Mouse (Mus musculus) liver, embryonic 14.5 days (tissue): ENCODE measurements around the gene Acot7. TPM values are rescaled to one million over a fixed set of nuclear protein-coding genes. Genes with fewer than 3 reads are reported as not detected.
A peak's percentile ranks its signal among the peaks of the same experiment; 100 is the strongest.

Experiments
- ATAC-seq: fragments of 200-750 bp; cut with Nextera tagmentation; 2 replicates; pipeline ENCODE4 v1.8.0; 2017; ENCODE audit warnings: moderate number of reproducible peaks, mild to moderate bottlenecking, moderate library complexity; ENCODE audit not compliant: insufficient read depth
- DNase-seq, 3 experiments: peaks; one replicate each; pipeline ENCODE4 v3.0.0-alpha.2; 2012 to 2013; ENCODE audit warnings: low read depth in 3 of 3, low spot score in 3 of 3
- H3K27ac ChIP-seq: fragments of 300-500 bp; sonication (generic); 2 replicates; pipeline ENCODE4 v1.5.1; 2014; ENCODE audit warnings: moderate library complexity, mild to moderate bottlenecking, control low read depth, inconsistent platforms
- H3K27me3 ChIP-seq: fragments of 300-500 bp; sonication (generic); 2 replicates; pipeline ENCODE4 v1.6.1; 2014; ENCODE audit warnings: mild to moderate bottlenecking, low read length, moderate library complexity; ENCODE audit not compliant: control insufficient read depth, insufficient read depth
- H3K36me3 ChIP-seq: fragments of 300-500 bp; sonication (generic); replicated peaks from 2 replicates; pipeline ENCODE4 v1.6.1; 2014; ENCODE audit warnings: low read depth; ENCODE audit not compliant: control insufficient read depth, insufficient read depth
- H3K4me1 ChIP-seq, 2 experiments: fragments of 200-500 bp in 1 of 2; fragments of 300-500 bp in 1 of 2; sonication (generic) in 1 of 2; replicated peaks; 2 replicates each; pipeline ENCODE4 v1.6.1; 2012 to 2014; ENCODE audit warnings: antibody characterized with exemption in 1 of 2, inconsistent platforms in 1 of 2, low read length in 1 of 2; ENCODE audit not compliant: control insufficient read depth in 2 of 2, insufficient read depth in 2 of 2
- H3K4me2 ChIP-seq: fragments of 300-500 bp; sonication (generic); 2 replicates; pipeline ENCODE4 v1.6.1; 2014; ENCODE audit warnings: low read depth, mild to moderate bottlenecking, control low read depth, moderate library complexity
- H3K4me3 ChIP-seq, 2 experiments: fragments of 200-500 bp in 1 of 2; fragments of 300-500 bp in 1 of 2; sonication (generic) in 1 of 2; 2 replicates each; pipeline ENCODE4 v1.5.1; 2012 to 2014; ENCODE audit warnings: low read depth in 2 of 2, low read length in 2 of 2, mild to moderate bottlenecking in 2 of 2, control low read depth in 1 of 2, inconsistent platforms in 1 of 2, moderate library complexity in 1 of 2; ENCODE audit not compliant: insufficient read depth in 1 of 2
- H3K9ac ChIP-seq: fragments of 300-500 bp; sonication (generic); replicated peaks from 2 replicates; pipeline ENCODE4 v1.6.1; 2014; ENCODE audit warnings: mild to moderate bottlenecking, control low read depth, moderate library complexity
- H3K9me3 ChIP-seq: fragments of 300-500 bp; sonication (generic); 2 replicates; pipeline ENCODE4 v1.6.1; 2016; ENCODE audit warnings: low read length, mixed read lengths; ENCODE audit not compliant: control insufficient read depth
- CTCF ChIP-seq: IDR thresholded peaks from 2 replicates; pipeline ENCODE4 v1.5.1; 2016; ENCODE audit warnings: antibody characterized with exemption, low read depth, control low read depth
- EP300 ChIP-seq: IDR thresholded peaks from 2 replicates; pipeline ENCODE4 v1.6.1; 2016; ENCODE audit warnings: antibody characterized with exemption, low read depth
- WGBS: fragments of 180-500 bp; shearing (Covaris S2); extraction: QIAGEN DNeasy Blood & Tissue Kit; methylation state at CpG from one replicate; pipeline ENCODE4 v1.1.7; 2014; ENCODE audit not compliant: insufficient replicate concordance; 5-methylcytosine and 5-hydroxymethylcytosine counted together
- polyA plus RNA-seq, 2 experiments: library from polyadenylated mRNA; depleted of rRNA in 1 of 2; stranded (reverse) in 1 of 2; unstranded in 1 of 2; fragments of >200 nt; fragmentation: Nextera tagmentation in 1 of 2; extraction: Ambion mirVana in 1 of 2; gene quantifications; 2 replicates each; pipeline versions ENCODE4 v1.2.1 to v1.2.3; 2012 to 2014

Gene Acot7
- polyA plus RNA-seq, 2 experiments = 12.5 to 13.0 TPM

DNA sequence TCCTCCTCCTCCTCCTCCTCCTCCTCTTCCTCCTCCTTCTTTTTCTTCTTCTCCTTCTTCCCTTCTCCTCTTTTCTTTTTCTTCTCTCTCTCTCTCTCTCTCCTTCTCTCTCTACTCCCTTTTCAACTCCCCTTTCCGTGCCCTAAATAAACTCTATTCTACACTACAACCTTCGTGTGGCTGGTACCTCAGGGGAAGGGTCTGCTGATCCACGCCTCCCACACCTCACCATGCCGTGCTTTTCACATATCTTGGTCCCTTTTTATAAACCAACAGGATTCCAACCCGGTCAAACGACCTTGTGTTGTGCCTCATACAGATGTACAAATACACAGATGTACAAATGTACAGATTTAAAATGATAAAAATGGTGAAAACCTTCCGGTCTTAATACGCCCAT lies 118.4 kb downstream of the Acot7 start:
- peaks cover 9% of the 10 kb centered on the region for H3K36me3 ChIP-seq
- DNase-seq = no peak
- H3K27ac ChIP-seq = peak overlapping the region; percentile 50
- peak overlapping the region; percentile 84 to 93 for H3K4me3 ChIP-seq
- 3% methylated on average over 8 of the region's 8 CpGs for whole genome bisulfite sequencing
- peak overlapping the region; percentile 49 for H3K9ac ChIP-seq
- H3K27me3 ChIP-seq = peaks cover 15% of the 10 kb centered on the region
- no peak for ATAC-seq
- H3K4me2 ChIP-seq = peak overlapping the region; percentile 76
- TF ChIP-seq CTCF = no peak
- no peaks in the 10 kb centered on the region for H3K9me3 ChIP-seq
- H3K4me1 ChIP-seq = peaks cover 16 to 20% of the 10 kb centered on the region in 2 experiments

DNA sequence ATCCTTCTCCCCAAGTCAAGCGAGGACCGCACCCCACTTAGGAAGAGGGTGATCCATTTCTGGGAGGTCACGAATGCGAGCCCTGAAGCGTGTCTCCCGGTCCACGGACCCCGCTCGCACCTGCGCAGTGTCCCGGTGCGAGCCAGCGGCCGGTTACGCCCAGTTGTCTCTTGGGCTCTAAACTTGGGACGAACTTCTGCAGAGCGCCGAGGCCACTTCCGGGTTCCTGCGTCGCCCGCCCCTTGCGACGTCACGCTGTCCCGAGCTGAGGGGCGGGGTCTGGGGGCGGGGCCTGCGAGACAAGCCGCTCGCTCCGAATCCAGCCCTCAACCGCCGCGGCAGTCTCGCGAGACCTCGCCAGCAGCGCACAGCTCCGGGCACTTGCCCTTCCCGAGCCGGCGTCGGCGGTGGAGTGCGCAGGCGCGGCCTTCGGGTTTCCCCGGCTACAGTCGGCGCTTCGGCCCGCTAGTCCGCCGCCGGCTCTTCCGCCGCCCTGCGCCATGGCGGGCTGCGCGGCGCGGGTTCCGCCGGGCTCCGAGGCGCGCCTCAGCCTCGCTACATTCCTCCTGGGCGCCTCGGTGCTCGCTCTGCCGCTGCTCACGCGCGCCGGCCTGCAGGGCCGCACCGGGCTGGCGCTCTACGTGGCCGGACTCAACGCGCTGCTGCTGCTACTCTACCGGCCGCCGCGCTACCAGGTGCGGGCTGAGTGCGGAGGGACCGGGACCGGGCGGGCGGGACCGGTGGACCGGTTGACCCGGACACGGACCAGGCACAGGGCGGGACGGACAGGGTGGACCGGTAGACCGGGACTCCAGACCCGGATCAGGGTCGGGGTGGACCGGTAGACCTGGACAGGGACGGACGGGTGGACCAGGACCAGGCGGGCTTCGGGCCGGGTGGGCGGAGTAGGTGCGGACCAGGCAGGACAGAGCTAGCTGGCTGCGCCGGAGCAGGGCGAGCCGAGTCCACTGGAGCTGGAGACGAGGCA lies 119.2 kb downstream of the Acot7 start, which contains the start of gene Icmt:
TSS of gene Icmt (plus strand) at position 354 of the 988 bp plus-strand sequence.
- ATAC-seq = peak; percentile 95
- H3K4me1 ChIP-seq = peaks cover 16 to 20% of the 10 kb centered on the region in 2 experiments
- H3K36me3 ChIP-seq = peaks cover 9% of the 10 kb centered on the region
- peak within 1 kb of the TSS; percentile 96 for H3K9ac ChIP-seq
- peaks cover 7% of the 10 kb centered on the region for H3K27me3 ChIP-seq
- WGBS = under 1% methylated on average over 119 of the region's 119 CpGs
- TF ChIP-seq EP300 (peak; percentile 66), CTCF (no peak; the same call in 1 of the 2 replicates)
- peak; percentile 97 for DNase-seq
- peak within 1 kb of the TSS; percentile 97 for H3K4me2 ChIP-seq
- H3K4me3 ChIP-seq = peak within 1 kb of the TSS; percentile 84 to 93
- H3K9me3 ChIP-seq = no peaks in the 10 kb centered on the region
- peak within 1 kb of the TSS; percentile 71 for H3K27ac ChIP-seq

DNA sequence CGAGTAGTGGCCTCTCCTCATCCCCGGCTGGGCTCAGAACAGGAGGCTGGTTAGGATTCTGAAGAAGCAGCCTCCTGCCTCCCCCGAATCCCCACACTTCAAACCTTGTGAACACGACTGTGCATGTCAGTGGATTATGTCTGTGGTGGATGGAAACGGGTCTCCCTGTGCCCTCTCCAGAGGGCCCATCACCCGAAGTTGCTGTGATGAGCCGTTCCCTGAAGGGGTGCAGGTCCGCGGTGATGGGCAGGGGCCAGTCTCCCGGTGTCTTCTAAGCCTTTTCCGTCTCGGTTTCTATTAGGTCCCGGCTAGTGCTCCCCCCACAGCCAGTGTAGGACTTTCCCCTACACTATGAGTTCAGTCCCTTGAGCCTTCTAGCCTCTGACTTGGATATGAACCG lies 120.9 kb downstream of the Acot7 start:
- Histone ChIP-seq H3K9ac (no peak overlapping the region; the same call in 1 of the 2 replicates), H3K27ac (no peak overlapping the region), H3K4me2 (peak overlapping the region; percentile 97)

DNA sequence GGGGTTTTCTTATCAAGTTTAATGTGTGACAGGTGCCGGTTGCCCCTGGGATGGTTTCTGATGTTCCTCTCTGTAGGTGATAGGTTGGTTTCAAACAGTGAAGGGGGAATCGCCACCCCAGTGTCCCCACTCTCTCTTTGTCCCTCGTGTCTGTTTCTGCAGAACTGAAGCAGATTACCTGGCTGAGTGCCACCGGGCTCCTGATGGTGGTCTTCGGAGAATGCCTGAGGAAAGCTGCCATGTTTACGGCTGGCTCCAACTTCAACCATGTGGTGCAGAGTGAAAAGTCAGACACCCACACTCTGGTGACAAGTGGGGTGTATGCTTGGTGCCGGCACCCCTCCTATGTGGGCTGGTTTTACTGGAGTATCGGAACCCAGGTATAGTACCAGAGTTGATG lies 122.4 kb downstream of the Acot7 start:
- Histone ChIP-seq H3K4me3 (no peak overlapping the region), H3K9me3 (no peaks in the 10 kb centered on the region), H3K9ac (no peak overlapping the region), H3K4me1 (peaks cover 16 to 18% of the 10 kb centered on the region in 2 experiments), H3K4me2 (no peak overlapping the region), H3K27ac (no peak overlapping the region), H3K27me3 (no peaks in the 10 kb centered on the region), H3K36me3 (peaks cover 9% of the 10 kb centered on the region)
- 81% methylated on average over 8 of the region's 8 CpGs for WGBS
- DNase-seq (no peak), ATAC-seq (no peak)
- TF ChIP-seq EP300 = no peak
- no peak for TF ChIP-seq CTCF

More for the DNA sequence above, 120.9 kb downstream of the Acot7 start:
- no peaks in the 10 kb centered on the region for H3K27me3 ChIP-seq
- TF ChIP-seq CTCF = no peak
- TF ChIP-seq EP300 = no peak
- ATAC-seq (no peak), DNase-seq (no peak)
- no peaks in the 10 kb centered on the region for H3K9me3 ChIP-seq
- WGBS = 70% methylated on average over 14 of the region's 14 CpGs
- H3K4me1 ChIP-seq = peaks cover 16 to 20% of the 10 kb centered on the region in 2 experiments
- H3K36me3 ChIP-seq = peaks cover 9% of the 10 kb centered on the region
- no peak overlapping the region for H3K4me3 ChIP-seq

DNA sequence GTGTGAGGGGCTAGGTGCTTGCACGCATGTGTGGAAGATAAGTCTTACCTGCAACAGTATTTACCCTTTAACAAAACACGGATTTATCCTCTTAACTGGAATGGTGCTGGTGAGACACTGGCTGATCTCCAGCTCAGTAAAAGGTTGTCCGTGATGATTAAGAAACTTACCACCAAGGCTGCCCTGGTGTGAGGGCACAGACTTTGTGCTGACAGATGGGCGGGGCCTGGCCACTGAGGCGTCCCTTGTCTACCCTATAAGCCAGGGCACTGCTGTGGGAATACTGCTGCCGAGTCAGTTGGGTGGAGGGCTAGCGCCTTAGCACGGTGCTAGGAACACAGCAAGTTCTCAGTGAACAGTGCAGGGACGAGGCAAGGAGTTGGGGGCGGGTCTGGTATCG lies 124.1 kb downstream of the Acot7 start:
- Histone ChIP-seq H3K9ac (no peak overlapping the region), H3K4me1 (peaks cover 8 to 9% of the 10 kb centered on the region in 2 experiments), H3K36me3 (peaks cover 9% of the 10 kb centered on the region), H3K9me3 (no peaks in the 10 kb centered on the region), H3K27ac (no peak overlapping the region), H3K4me2 (no peak overlapping the region), H3K4me3 (no peak overlapping the region), H3K27me3 (no peaks in the 10 kb centered on the region)
- TF ChIP-seq EP300 = no peak
- no peak for TF ChIP-seq CTCF
- no peak for ATAC-seq
- WGBS = 70% methylated on average over 11 of the region's 11 CpGs
- DNase-seq = no peak
